Mouse (Mus musculus) spleen, postnatal 4 days (tissue): ENCODE data around the gene Epb41l4b.

ENCODE experiments used
- DNase-seq, 2 experiments: peaks; one replicate each; pipeline ENCODE4 v3.0.0; 2022; ENCODE audit warnings: low spot score in 2 of 2

Gene Epb41l4b

GRCm38 (mm10) chr4:57153068-57153835 is 10.0 kb upstream of the Epb41l4b start:
- DNase-seq, result no peak

- DNase-seq, result no peak
Observed at GRCm38 (mm10) chr4:57148182-57148581, 4.9 kb upstream of the Epb41l4b start.

GRCm38 (mm10) chr4:57142374-57143025 is 737 bp downstream of the Epb41l4b start:
- DNase-seq, result peak in 1 of 2 experiments; percentile 68

- DNase-seq, result peak; percentile 16 to 64
Observed at GRCm38 (mm10) chr4:57141908-57142361, 1.3 kb downstream of the Epb41l4b start.

- DNase-seq, result no peak
Observed at GRCm38 (mm10) chr4:57140992-57141717, 2.1 kb downstream of the Epb41l4b start.

- DNase-seq, result no peak
Observed at GRCm38 (mm10) chr4:57140200-57140799, 2.9 kb downstream of the Epb41l4b start.

GRCm38 (mm10) chr4:57139433-57139832 is 3.8 kb downstream of the Epb41l4b start:
- DNase-seq, result no peak

GRCm38 (mm10) chr4:57138093-57138440 is 5.2 kb downstream of the Epb41l4b start:
- DNase-seq, result no peak

- no peak for DNase-seq
Observed at GRCm38 (mm10) chr4:57137371-57138092, 5.7 kb downstream of the Epb41l4b start.

- DNase-seq, result no peak
Observed at GRCm38 (mm10) chr4:57135431-57135830, 7.8 kb downstream of the Epb41l4b start.

GRCm38 (mm10) chr4:57134554-57134953 is 8.7 kb downstream of the Epb41l4b start:
- DNase-seq, result no peak

GRCm38 (mm10) chr4:57131839-57132238 is 11.4 kb downstream of the Epb41l4b start:
- no peak for DNase-seq

- no peak for DNase-seq
Observed at GRCm38 (mm10) chr4:57129718-57130515, 13.3 kb downstream of the Epb41l4b start.

GRCm38 (mm10) chr4:57123003-57123402 is 20.2 kb downstream of the Epb41l4b start:
- no peak for DNase-seq

GRCm38 (mm10) chr4:57122166-57122565 is 21.1 kb downstream of the Epb41l4b start:
- DNase-seq, result no peak

- no peak for DNase-seq
Observed at GRCm38 (mm10) chr4:57120563-57120962, 22.7 kb downstream of the Epb41l4b start.

GRCm38 (mm10) chr4:57119976-57120375 is 23.3 kb downstream of the Epb41l4b start:
- no peak for DNase-seq

GRCm38 (mm10) chr4:57118883-57119282 is 24.4 kb downstream of the Epb41l4b start:
- DNase-seq, result no peak

- no peak for DNase-seq
Observed at GRCm38 (mm10) chr4:57116278-57116677, 27.0 kb downstream of the Epb41l4b start.
